Mouse (Mus musculus): ENCODE results near the gene Cldn12.

The Cldn12 gene

GRCm38 (mm10) chr5:5494269-5495005 is 20.3 kb downstream of the Cldn12 start:
- peak in 1 of 2 experiments; percentile 35 for DNase-seq

- no peak for DNase-seq
Measured at GRCm38 (mm10) chr5:5492163-5492562, 22.6 kb downstream of the Cldn12 start.

GRCm38 (mm10) chr5:5486071-5486470 is 28.7 kb downstream of the Cldn12 start:
- no peak for DNase-seq

- DNase-seq, result no peak
Measured at GRCm38 (mm10) chr5:5483254-5483858, 31.4 kb downstream of the Cldn12 start.

- DNase-seq, result peak in 1 of 2 experiments; percentile 10
Measured at GRCm38 (mm10) chr5:5481662-5482061, 33.1 kb downstream of the Cldn12 start.

GRCm38 (mm10) chr5:5479043-5479442 is 35.7 kb downstream of the Cldn12 start, which contains the start of gene 1700015F17Rik:
Gene 1700015F17Rik, minus strand, starts transcription at chr5:5479143.
- no peak for DNase-seq

GRCm38 (mm10) chr5:5476133-5476532 is 38.6 kb downstream of the Cldn12 start:
- DNase-seq, result no peak

GRCm38 (mm10) chr5:5465256-5465655 is 49.5 kb downstream of the Cldn12 start:
- DNase-seq, result no peak
